Mouse (Mus musculus): ENCODE measurements around the gene Vax2. TPM values are rescaled to one million over a fixed set of nuclear protein-coding genes. Genes with fewer than 3 reads are reported as not detected.

Gene Vax2
- polyA plus RNA-seq, 1 experiment from 2014 or later, result not detected

DNA sequence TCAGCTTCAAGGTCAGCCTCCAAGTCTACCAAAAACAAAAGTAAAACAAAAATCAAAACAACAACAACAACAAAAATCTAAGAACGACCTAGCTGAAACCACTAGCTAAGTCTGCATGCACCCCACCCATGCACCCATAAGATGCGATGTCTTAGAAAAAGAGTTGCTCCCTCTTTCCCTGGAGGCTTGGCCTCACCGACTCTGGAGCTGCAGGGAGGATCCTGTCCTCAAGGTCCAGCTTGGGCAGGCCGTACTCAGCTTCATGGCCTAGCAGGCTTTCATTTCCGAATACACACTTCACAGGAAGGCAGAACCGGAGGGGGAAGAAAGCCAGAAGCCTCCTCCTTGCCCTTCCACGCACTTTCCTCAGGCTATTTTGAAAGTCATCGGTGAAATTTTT lies 6.0 kb downstream of the Vax2 start:
- peaks cover under 1% of the 10 kb centered on the region; the same call in 1 of the 2 replicates for H3K4me1 ChIP-seq (ENCODE audit: control insufficient read depth, insufficient read depth, low read length)
- no peak for ATAC-seq
- no peaks in the 10 kb centered on the region for H3K9me3 ChIP-seq (replicated peaks; ENCODE audit: control insufficient read depth, low read length)
- no peaks in the 10 kb centered on the region for H3K36me3 ChIP-seq (ENCODE audit: control insufficient read depth, insufficient read depth, low read length)
- H3K27me3 ChIP-seq (replicated peaks; ENCODE audit: control insufficient read depth, insufficient read depth, low read length), result peaks cover 97% of the 10 kb centered on the region
- DNase-seq (ENCODE audit: low spot score), result no peak
- no peak overlapping the region for H3K4me2 ChIP-seq (ENCODE audit: low read length)
- 1% methylated on average over 8 of the region's 8 CpGs for WGBS
- H3K4me3 ChIP-seq (ENCODE audit: low read depth, low read length), result no peak overlapping the region
- H3K9ac ChIP-seq (ENCODE audit: low read length), result no peak overlapping the region
- no peak overlapping the region for H3K27ac ChIP-seq (ENCODE audit: low read depth, low read length)

DNA sequence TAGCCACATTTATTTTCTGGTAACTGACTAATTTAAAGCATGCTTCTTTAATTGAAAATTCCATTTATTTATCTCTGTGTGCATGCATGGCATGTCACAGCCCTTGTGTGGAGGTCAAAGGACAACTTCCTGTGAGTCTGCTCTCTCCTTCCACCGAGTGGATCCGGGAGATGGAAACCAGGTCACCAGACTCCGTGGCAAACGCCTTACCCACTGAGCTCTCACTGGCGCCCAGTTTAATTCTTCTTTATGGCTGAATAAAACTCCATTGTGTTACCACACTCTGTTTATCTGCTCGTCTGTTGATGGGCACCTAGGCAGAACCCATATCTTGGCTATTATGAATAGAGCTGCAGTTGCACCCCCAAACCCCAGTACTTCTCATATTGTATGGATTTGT lies 11.5 kb downstream of the Vax2 start:
- H3K4me3 ChIP-seq (ENCODE audit: low read depth, low read length), result no peak overlapping the region
- ATAC-seq (no peak), DNase-seq (ENCODE audit: low spot score) (no peak)
- WGBS, result 18% methylated on average over 6 of the region's 6 CpGs
- no peak overlapping the region for H3K27ac ChIP-seq (ENCODE audit: low read depth, low read length)
- H3K36me3 ChIP-seq (ENCODE audit: control insufficient read depth, insufficient read depth, low read length), result no peaks in the 10 kb centered on the region
- no peaks in the 10 kb centered on the region for H3K4me1 ChIP-seq (ENCODE audit: control insufficient read depth, insufficient read depth, low read length)
- no peaks in the 10 kb centered on the region for H3K9me3 ChIP-seq (replicated peaks; ENCODE audit: control insufficient read depth, low read length)
- H3K4me2 ChIP-seq (ENCODE audit: low read length), result no peak overlapping the region
- peaks cover 64% of the 10 kb centered on the region for H3K27me3 ChIP-seq (replicated peaks; ENCODE audit: control insufficient read depth, insufficient read depth, low read length)
- H3K9ac ChIP-seq (ENCODE audit: low read length), result no peak overlapping the region

DNA sequence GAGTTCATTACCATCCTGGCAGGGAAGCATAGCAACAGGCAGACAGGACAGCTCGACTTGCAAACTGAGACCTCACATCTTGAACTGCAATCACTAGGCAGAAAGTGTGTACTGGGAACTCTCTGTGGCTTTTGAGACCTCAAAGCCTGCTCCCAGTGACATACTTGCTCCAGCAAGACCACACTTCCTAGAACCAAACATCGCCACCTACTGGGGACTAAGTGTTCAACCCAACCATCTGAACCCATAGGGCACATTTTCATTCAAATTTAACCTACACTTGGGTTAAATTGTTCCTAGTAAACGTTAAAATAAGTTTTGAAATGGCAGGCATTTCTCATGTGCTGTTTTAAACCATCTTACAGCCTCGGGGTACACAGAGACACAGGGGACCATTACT lies 16.1 kb downstream of the Vax2 start:
- H3K4me3 ChIP-seq (ENCODE audit: low read depth, low read length), result no peak overlapping the region
- DNase-seq (ENCODE audit: low spot score) (no peak), ATAC-seq (no peak)
- peaks cover 20% of the 10 kb centered on the region for H3K27me3 ChIP-seq (replicated peaks; ENCODE audit: control insufficient read depth, insufficient read depth, low read length)
- H3K36me3 ChIP-seq (ENCODE audit: control insufficient read depth, insufficient read depth, low read length), result no peaks in the 10 kb centered on the region
- H3K4me2 ChIP-seq (ENCODE audit: low read length), result no peak overlapping the region
- no peak overlapping the region for H3K27ac ChIP-seq (ENCODE audit: low read depth, low read length)
- no peak overlapping the region for H3K9ac ChIP-seq (ENCODE audit: low read length)
- WGBS, result 38% methylated on average over 4 of the region's 4 CpGs
- H3K4me1 ChIP-seq (ENCODE audit: control insufficient read depth, insufficient read depth, low read length), result no peaks in the 10 kb centered on the region
- H3K9me3 ChIP-seq (replicated peaks; ENCODE audit: control insufficient read depth, low read length), result no peaks in the 10 kb centered on the region

DNA sequence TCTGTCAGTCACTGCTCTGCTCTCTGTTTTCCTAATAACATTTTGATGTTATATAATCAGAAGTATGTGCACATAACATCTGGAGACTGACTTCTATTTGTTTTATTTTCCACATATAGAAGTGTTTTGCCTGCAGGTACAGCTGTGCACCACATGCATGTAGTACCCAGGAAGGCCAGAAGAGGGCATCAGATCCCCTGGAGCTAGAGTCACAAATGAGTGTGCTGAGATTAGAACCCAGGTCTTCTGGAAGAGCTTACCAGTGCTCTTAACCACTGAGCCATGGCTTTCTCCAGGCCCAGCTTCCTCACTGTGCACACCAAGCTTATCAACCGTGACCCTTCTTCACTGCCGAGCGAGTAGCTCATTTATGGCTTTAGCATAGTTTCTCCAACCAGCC lies 17.4 kb downstream of the Vax2 start:
- ATAC-seq, result no peak
- H3K36me3 ChIP-seq (ENCODE audit: control insufficient read depth, insufficient read depth, low read length), result no peaks in the 10 kb centered on the region
- H3K4me3 ChIP-seq (ENCODE audit: low read depth, low read length), result no peak overlapping the region
- H3K4me1 ChIP-seq (ENCODE audit: control insufficient read depth, insufficient read depth, low read length), result no peaks in the 10 kb centered on the region
- 86% methylated on average over 3 of the region's 3 CpGs for WGBS
- H3K9ac ChIP-seq (ENCODE audit: low read length), result no peak overlapping the region
- no peak overlapping the region for H3K27ac ChIP-seq (ENCODE audit: low read depth, low read length)
- H3K9me3 ChIP-seq (replicated peaks; ENCODE audit: control insufficient read depth, low read length), result no peaks in the 10 kb centered on the region
- H3K27me3 ChIP-seq (replicated peaks; ENCODE audit: control insufficient read depth, insufficient read depth, low read length), result peaks cover 12% of the 10 kb centered on the region
- DNase-seq (ENCODE audit: low spot score), result no peak
- no peak overlapping the region for H3K4me2 ChIP-seq (ENCODE audit: low read length)

DNA sequence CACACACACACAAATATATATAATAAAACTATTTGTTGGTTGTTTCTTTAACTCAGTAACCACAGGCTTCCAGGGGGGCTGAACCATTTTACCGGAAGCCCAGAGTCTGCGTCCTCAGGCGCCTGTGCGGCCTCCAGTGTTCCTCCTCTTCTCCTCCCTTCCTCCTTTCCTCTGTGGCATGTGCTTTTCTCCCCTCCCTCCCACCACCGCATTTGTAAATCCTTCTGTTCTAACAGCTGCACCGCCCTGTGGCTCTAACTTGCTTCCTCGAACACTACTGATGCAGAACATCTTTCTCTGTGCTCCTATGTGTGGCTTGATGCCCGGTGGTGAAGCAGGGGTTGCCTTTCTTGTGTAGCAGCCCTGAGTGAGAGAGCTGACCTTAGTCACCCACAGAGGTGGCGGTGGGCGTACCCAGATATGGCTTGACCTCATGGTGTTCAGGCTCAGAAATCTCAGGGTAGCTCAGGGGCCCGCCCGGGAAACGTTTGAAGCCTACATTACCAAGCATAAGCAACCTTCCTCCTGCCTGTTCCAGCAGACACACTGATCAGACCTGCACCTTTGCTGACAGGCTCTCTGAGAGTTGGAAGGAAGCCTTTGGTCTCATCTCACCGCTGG lies 18.4 kb downstream of the Vax2 start:
- DNase-seq (ENCODE audit: low spot score), result no peak
- peaks cover 9% of the 10 kb centered on the region for H3K27me3 ChIP-seq (replicated peaks; ENCODE audit: control insufficient read depth, insufficient read depth, low read length)
- H3K36me3 ChIP-seq (ENCODE audit: control insufficient read depth, insufficient read depth, low read length), result no peaks in the 10 kb centered on the region
- no peaks in the 10 kb centered on the region for H3K4me1 ChIP-seq (ENCODE audit: control insufficient read depth, insufficient read depth, low read length)
- WGBS, result 72% methylated on average over 14 of the region's 14 CpGs
- no peak for ATAC-seq
- no peak overlapping the region for H3K4me3 ChIP-seq (ENCODE audit: low read depth, low read length)
- H3K4me2 ChIP-seq (ENCODE audit: low read length), result no peak overlapping the region
- no peak overlapping the region for H3K27ac ChIP-seq (ENCODE audit: low read depth, low read length)
- no peaks in the 10 kb centered on the region for H3K9me3 ChIP-seq (replicated peaks; ENCODE audit: control insufficient read depth, low read length)
- no peak overlapping the region for H3K9ac ChIP-seq (ENCODE audit: low read length)

DNA sequence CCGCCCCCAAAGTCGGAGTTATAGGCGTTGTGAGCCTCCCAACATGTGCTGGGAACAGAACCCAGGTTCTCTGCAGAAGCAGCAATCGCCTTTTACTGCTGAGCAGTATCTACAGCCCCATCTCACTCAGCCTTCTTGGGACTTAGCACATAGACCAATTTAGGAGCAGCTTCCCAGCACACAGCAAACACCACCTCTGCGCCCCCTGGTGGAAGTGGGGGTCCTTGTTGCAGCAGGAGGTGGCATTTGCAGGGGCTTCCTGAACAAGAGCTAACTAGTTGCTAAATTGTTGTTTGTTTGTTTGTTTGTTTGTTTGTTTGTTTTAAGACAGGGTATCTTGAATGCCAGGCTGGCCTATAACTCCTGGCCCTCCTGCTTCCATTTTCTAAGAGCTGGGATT lies 20.1 kb downstream of the Vax2 start:
- 27% methylated on average over 5 of the region's 5 CpGs for WGBS
- H3K27ac ChIP-seq (ENCODE audit: low read depth, low read length), result no peak overlapping the region
- H3K9ac ChIP-seq (ENCODE audit: low read length), result no peak overlapping the region
- no peak overlapping the region for H3K4me3 ChIP-seq (ENCODE audit: low read depth, low read length)
- peak; percentile 65 for DNase-seq (ENCODE audit: low spot score)
- H3K27me3 ChIP-seq (replicated peaks; ENCODE audit: control insufficient read depth, insufficient read depth, low read length), result peaks cover 5% of the 10 kb centered on the region; the same call in 1 of the 2 replicates
- H3K4me1 ChIP-seq (ENCODE audit: control insufficient read depth, insufficient read depth, low read length), result no peaks in the 10 kb centered on the region
- no peaks in the 10 kb centered on the region for H3K9me3 ChIP-seq (replicated peaks; ENCODE audit: control insufficient read depth, low read length)
- no peaks in the 10 kb centered on the region for H3K36me3 ChIP-seq (ENCODE audit: control insufficient read depth, insufficient read depth, low read length)
- ATAC-seq, result no peak
- no peak overlapping the region for H3K4me2 ChIP-seq (ENCODE audit: low read length)

DNA sequence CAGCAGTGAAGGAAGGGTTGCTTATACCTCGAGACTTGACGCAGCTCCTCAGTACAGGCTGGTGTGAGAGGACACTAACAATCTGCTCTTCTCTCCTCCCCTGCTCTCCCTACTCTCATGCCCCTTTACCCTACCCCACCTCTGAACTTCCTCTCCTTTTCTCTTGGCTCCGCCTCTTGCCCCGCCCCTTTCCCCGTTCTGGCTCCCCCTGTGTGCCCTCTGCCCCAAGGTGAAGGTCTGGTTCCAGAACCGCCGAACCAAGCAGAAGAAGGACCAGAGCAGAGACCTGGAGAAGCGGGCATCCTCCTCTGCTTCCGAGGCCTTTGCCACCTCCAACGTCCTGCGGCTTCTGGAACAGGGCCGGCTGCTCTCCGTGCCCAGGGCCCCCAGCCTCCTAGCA lies 26.2 kb downstream of the Vax2 start:
- no peaks in the 10 kb centered on the region for H3K27me3 ChIP-seq (replicated peaks; ENCODE audit: control insufficient read depth, insufficient read depth, low read length)
- no peak overlapping the region for H3K9ac ChIP-seq (ENCODE audit: low read length)
- H3K27ac ChIP-seq (ENCODE audit: low read depth, low read length), result no peak overlapping the region
- no peak for ATAC-seq
- no peak overlapping the region for H3K4me3 ChIP-seq (ENCODE audit: low read depth, low read length)
- H3K4me2 ChIP-seq (ENCODE audit: low read length), result no peak overlapping the region
- no peaks in the 10 kb centered on the region for H3K4me1 ChIP-seq (ENCODE audit: control insufficient read depth, insufficient read depth, low read length)
- no peaks in the 10 kb centered on the region for H3K36me3 ChIP-seq (ENCODE audit: control insufficient read depth, insufficient read depth, low read length)
- no peaks in the 10 kb centered on the region for H3K9me3 ChIP-seq (replicated peaks; ENCODE audit: control insufficient read depth, low read length)
- 37% methylated on average over 13 of the region's 13 CpGs for WGBS
- DNase-seq (ENCODE audit: low spot score), result no peak

DNA sequence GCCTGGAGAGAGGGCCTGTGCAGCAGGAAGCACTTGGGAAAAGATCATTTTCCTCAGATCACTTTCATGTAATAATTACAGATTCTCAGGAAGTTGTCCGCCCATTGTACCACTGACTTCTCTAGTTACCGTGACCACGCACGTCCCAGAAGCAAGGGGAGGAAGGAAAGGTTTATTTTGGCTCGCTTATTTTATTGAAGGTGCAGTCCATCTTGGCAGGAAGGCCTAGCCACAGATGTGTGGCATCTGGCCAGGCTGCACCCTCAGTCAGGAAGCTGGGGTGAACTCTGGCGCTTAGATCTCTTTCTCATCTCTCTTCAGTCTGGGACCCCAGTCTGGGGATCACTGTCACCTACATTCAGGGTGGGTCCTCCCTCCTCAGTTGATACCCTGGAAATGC lies 27.5 kb downstream of the Vax2 start:
- Histone ChIP-seq H3K4me2 (ENCODE audit: low read length) (no peak overlapping the region), H3K9me3 (replicated peaks; ENCODE audit: control insufficient read depth, low read length) (no peaks in the 10 kb centered on the region), H3K4me3 (ENCODE audit: low read depth, low read length) (no peak overlapping the region), H3K4me1 (ENCODE audit: control insufficient read depth, insufficient read depth, low read length) (no peaks in the 10 kb centered on the region), H3K9ac (ENCODE audit: low read length) (no peak overlapping the region), H3K36me3 (ENCODE audit: control insufficient read depth, insufficient read depth, low read length) (no peaks in the 10 kb centered on the region), H3K27ac (ENCODE audit: low read depth, low read length) (no peak overlapping the region), H3K27me3 (replicated peaks; ENCODE audit: control insufficient read depth, insufficient read depth, low read length) (no peaks in the 10 kb centered on the region)
- DNase-seq (ENCODE audit: low spot score) (no peak), ATAC-seq (no peak)
- WGBS, result 85% methylated on average over 6 of the region's 6 CpGs

DNA sequence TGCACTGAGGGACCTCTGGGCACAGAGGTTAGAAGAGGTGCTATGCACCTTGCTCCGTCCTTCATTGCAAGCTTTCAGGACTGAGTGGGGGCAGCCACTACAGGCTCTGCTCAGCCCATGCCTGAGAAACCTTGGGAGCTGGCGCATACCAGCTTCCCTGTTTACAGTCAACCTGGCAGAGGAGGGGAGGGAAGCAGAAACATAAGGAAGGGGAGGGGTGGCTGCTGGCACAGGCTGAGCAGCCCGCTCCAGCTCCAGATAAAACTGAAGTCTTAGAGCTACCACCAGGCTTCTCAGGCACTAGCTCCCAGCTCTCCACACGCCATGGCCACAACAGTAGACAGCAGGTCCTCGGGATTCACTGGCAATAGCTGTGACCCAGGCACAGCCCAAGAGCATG lies 31.7 kb downstream of the Vax2 start, which contains the start of gene Atp6v1b1:
Gene Atp6v1b1 (plus strand): TSS at position 230 of the 400 bp plus-strand sequence.
- DNase-seq (ENCODE audit: low spot score) (peak; percentile 55), ATAC-seq (peak; percentile 73; the same call in 1 of the 2 replicates)
- Histone ChIP-seq H3K27ac (ENCODE audit: low read depth, low read length) (no peak within 1 kb of the TSS), H3K4me3 (ENCODE audit: low read depth, low read length) (no peak within 1 kb of the TSS), H3K4me2 (ENCODE audit: low read length) (no peak within 1 kb of the TSS), H3K27me3 (replicated peaks; ENCODE audit: control insufficient read depth, insufficient read depth, low read length) (no peaks in the 10 kb centered on the region), H3K9me3 (replicated peaks; ENCODE audit: control insufficient read depth, low read length) (no peaks in the 10 kb centered on the region), H3K4me1 (ENCODE audit: control insufficient read depth, insufficient read depth, low read length) (no peaks in the 10 kb centered on the region), H3K36me3 (ENCODE audit: control insufficient read depth, insufficient read depth, low read length) (no peaks in the 10 kb centered on the region), H3K9ac (ENCODE audit: low read length) (no peak within 1 kb of the TSS)
- 57% methylated on average over 5 of the region's 5 CpGs for WGBS
